Mouse (Mus musculus) kidney, adult 2 months (tissue): Measurements from ENCODE around the gene 4933427D14Rik. TPM values are rescaled to one million over a fixed set of nuclear protein-coding genes. Genes with fewer than 3 reads are reported as not detected.

Experiments used
- DNase-seq: peaks from one replicate; pipeline ENCODE4 v3.0.0; 2021
- H3K27ac ChIP-seq: fragments of 200-500 bp; 2 replicates; pipeline ENCODE4 v1.5.1; 2012; ENCODE audit warnings: low read depth, low read length, control low read depth, inconsistent platforms; ENCODE audit not compliant: insufficient read depth
- H3K27me3 ChIP-seq: fragments of 200-500 bp; replicated peaks from 2 replicates; pipeline ENCODE4 v1.6.1; 2012; ENCODE audit warnings: mild to moderate bottlenecking, moderate library complexity, low read length, inconsistent platforms; ENCODE audit not compliant: control insufficient read depth, insufficient read depth
- H3K36me3 ChIP-seq: fragments of 200-500 bp; 2 replicates; pipeline ENCODE4 v1.6.1; 2012; ENCODE audit warnings: mild to moderate bottlenecking, moderate library complexity, low read length, inconsistent platforms; ENCODE audit not compliant: control insufficient read depth, insufficient read depth
- H3K4me1 ChIP-seq: fragments of 200-500 bp; 2 replicates; pipeline ENCODE4 v1.6.1; 2011; ENCODE audit warnings: low read length; ENCODE audit not compliant: control insufficient read depth, insufficient read depth
- H3K4me3 ChIP-seq: fragments of 200-500 bp; 2 replicates; pipeline ENCODE4 v1.5.1; 2011; ENCODE audit warnings: mild to moderate bottlenecking, low read depth, low read length, control low read depth; ENCODE audit not compliant: insufficient read depth
- CTCF ChIP-seq: fragments of 200-500 bp; conservative IDR thresholded peaks from 2 replicates; pipeline ENCODE4 v1.5.1; 2011; ENCODE audit warnings: low read depth, mild to moderate bottlenecking, control low read depth, low read length, moderate library complexity, mixed read lengths; ENCODE audit not compliant: insufficient read depth, insufficient read length
- POLR2A ChIP-seq: fragments of 200-500 bp; IDR thresholded peaks from one replicate; pipeline ENCODE4 v1.6.1; 2011; ENCODE audit warnings: low read depth, low read length, control low read depth
- WGBS: fragments of 180-500 bp; shearing (Covaris S2); methylation state at CpG from one replicate; pipeline ENCODE4 v1.1.7; 2018; 5-methylcytosine and 5-hydroxymethylcytosine counted together
- polyA plus RNA-seq: library from polyadenylated mRNA; depleted of rRNA; stranded (reverse); fragments of >200 nt; gene quantifications from 2 replicates; pipeline ENCODE4 v1.2.3, GENCODE M21; 2012

Gene 4933427D14Rik
- polyA plus RNA-seq, 1 experiment: 4.8 TPM

- no peak overlapping the region for H3K27ac ChIP-seq
- 87% methylated on average over 7 of the region's 7 CpGs for WGBS
- H3K36me3 ChIP-seq: no peaks in the 10 kb centered on the region
Observed at GRCm38 (mm10) chr11:72232068-72232467, 24.8 kb upstream of the 4933427D14Rik start.

GRCm38 (mm10) chr11:72228513-72228912 lies 21.3 kb upstream of the 4933427D14Rik start:
- Histone ChIP-seq H3K36me3 (no peaks in the 10 kb centered on the region), H3K27ac (no peak overlapping the region), H3K4me3 (no peak overlapping the region), H3K4me1 (no peaks in the 10 kb centered on the region), H3K27me3 (no peaks in the 10 kb centered on the region)
- TF ChIP-seq POLR2A (no peak), CTCF (no peak)
- DNase-seq: no peak
- 85% methylated on average over 4 of the region's 4 CpGs for WGBS

More at GRCm38 (mm10) chr11:72232068-72232467, 24.8 kb upstream of the 4933427D14Rik start:
- Histone ChIP-seq H3K27me3 (no peaks in the 10 kb centered on the region), H3K4me1 (no peaks in the 10 kb centered on the region), H3K4me3 (no peak overlapping the region)
- TF ChIP-seq CTCF: no peak
- TF ChIP-seq POLR2A: no peak
- no peak for DNase-seq

DNA sequence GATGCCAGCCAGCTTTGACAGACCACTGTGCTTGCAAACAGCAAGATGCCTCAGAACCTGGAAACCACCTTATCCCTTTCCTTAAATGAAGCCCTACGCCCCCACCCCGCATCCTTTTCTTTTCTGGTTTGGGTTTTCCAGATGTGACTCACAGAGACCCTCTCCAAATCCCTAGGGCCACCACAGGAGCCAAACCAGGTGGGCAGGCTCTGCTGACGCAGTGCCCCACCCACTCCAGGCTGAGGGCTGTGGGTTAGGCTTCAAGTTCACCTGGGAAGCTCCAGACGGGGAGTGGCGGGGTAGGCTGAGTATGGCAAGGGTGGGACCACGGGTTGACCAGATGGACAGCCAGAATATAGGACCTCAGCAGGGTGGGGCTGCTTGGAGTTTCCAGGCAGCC lies 19.6 kb upstream of the 4933427D14Rik start:
- WGBS: 85% methylated on average over 6 of the region's 6 CpGs
- Histone ChIP-seq H3K36me3 (no peaks in the 10 kb centered on the region), H3K4me3 (no peak overlapping the region), H3K27ac (no peak overlapping the region), H3K4me1 (no peaks in the 10 kb centered on the region), H3K27me3 (no peaks in the 10 kb centered on the region)
- DNase-seq: no peak
- TF ChIP-seq CTCF (no peak), POLR2A (no peak)

DNA sequence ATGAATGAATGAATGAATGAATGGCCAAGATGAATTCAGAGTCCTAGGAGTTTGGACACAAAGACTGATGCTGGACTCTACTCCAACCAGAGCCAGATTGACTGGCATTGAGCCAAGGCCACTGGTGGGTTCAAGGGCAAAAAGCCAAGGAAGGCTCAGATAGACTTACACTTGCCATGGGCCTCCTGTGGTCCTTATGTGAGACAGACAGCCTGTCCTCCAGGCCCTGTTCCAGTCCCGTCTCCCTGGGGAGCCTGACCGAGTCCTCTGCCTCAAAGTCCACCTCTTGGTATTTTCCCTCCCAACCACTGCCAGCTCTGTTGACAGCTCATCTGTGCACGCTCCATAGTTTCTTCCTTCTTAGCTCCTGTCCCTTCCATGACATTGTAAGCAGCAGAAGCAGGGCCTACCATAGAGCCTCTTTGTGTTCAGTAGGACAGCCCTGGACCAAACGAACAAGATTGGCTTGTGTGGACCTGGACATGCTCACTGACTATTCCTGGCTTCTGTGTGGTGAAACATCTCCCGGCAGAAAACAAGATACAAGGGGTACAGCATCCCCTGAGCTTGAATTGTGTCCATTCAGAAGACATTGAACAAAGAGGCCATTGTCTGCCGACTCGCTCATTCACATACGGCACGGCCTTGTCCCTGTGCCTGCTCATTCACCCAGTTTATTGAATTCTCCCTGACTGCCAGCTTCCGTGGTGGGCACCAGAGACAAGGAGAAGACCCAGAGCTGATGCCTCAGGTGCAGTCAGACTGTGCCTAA lies 18.9 kb upstream of the 4933427D14Rik start:
- no peaks in the 10 kb centered on the region for H3K36me3 ChIP-seq
- H3K27ac ChIP-seq: no peak overlapping the region
- TF ChIP-seq CTCF: no peak
- no peak for TF ChIP-seq POLR2A
- no peak overlapping the region for H3K4me3 ChIP-seq
- 77% methylated on average over 10 of the region's 10 CpGs for WGBS
- no peaks in the 10 kb centered on the region for H3K4me1 ChIP-seq
- peak; percentile 40 for DNase-seq
- H3K27me3 ChIP-seq: no peaks in the 10 kb centered on the region

DNA sequence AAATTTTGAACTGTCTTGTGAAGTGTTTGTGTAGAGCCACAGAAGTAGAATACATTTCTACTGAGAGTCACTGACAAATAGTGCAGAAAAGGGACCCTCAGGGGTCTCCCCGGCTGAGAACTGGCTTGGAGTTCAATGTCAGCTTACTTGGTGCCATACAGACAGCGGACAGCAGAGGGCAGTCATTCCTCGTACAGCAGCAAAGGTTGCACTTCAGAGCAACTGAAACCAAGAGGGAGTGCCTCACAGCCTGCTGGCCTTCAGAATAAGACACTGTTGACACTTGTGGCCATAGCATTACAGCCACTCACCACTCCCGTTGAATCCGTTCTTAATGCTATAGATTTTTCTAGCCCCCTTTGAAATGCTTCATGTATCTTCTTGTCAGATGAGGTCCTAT lies 17.6 kb upstream of the 4933427D14Rik start:
- no peak overlapping the region for H3K4me3 ChIP-seq
- no peaks in the 10 kb centered on the region for H3K27me3 ChIP-seq
- H3K4me1 ChIP-seq: no peaks in the 10 kb centered on the region
- H3K36me3 ChIP-seq: no peaks in the 10 kb centered on the region
- 11% methylated on average over 5 of the region's 5 CpGs for WGBS
- TF ChIP-seq POLR2A: no peak
- TF ChIP-seq CTCF: peak; percentile 98
- peak; percentile 78 for DNase-seq
- no peak overlapping the region for H3K27ac ChIP-seq

DNA sequence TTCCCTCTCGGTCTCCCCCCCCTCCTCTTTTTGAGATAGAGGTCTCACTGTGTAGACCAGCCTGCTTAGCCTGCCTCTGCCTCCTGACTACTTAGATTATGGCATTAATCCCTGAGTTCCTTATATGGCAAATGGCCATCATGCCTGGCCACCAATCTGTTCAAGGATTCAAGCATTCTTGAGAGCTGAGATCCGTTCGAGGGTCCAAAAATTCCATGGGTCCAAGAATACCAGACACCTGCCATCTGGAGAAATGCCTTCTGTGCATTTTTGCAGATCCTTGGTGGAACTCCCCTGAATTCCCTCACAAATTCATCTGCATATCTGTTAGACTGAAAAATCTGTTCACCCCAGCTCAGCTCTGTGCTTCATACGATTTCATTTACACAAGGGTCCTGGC lies 16.2 kb upstream of the 4933427D14Rik start:
- TF ChIP-seq CTCF (no peak), POLR2A (no peak)
- no peaks in the 10 kb centered on the region for H3K36me3 ChIP-seq
- no peaks in the 10 kb centered on the region for H3K27me3 ChIP-seq
- DNase-seq: no peak
- no peak overlapping the region for H3K4me3 ChIP-seq
- H3K4me1 ChIP-seq: no peaks in the 10 kb centered on the region
- no peak overlapping the region for H3K27ac ChIP-seq
- WGBS: 83% methylated on average over 4 of the region's 4 CpGs

GRCm38 (mm10) chr11:72221278-72221677 lies 14.0 kb upstream of the 4933427D14Rik start:
- Histone ChIP-seq H3K4me1 (no peaks in the 10 kb centered on the region), H3K27ac (no peak overlapping the region), H3K27me3 (no peaks in the 10 kb centered on the region), H3K36me3 (no peaks in the 10 kb centered on the region), H3K4me3 (no peak overlapping the region)
- peak; percentile 58 for DNase-seq
- 18% methylated on average over 6 of the region's 6 CpGs for WGBS
- no peak for TF ChIP-seq POLR2A
- peak; percentile 91 for TF ChIP-seq CTCF
